In genomic region chr11:108920636-108921505, GRCm38 (mm10) we compare ENCODE assay signal across 8 mouse cellular contexts. TPM values are rescaled to one million over a fixed set of nuclear protein-coding genes. Genes with fewer than 3 reads are reported as not detected.
DNase-seq lines count a peak whose midpoint lies in the region; ATAC-seq and TF ChIP-seq lines count a peak whose summit lies in the region.

No protein-coding gene starts in this region.

- WGBS in hindbrain, embryonic 15.5 days = under 1% methylated on average over 88 of the region's 104 CpGs

- peak overlapping the region; percentile 76 for H3K9ac ChIP-seq in hindbrain, embryonic 15.5 days

- ATAC-seq in activated CD4-positive, CD25-positive, alpha-beta regulatory T cell, adult 4 months = peak; percentile 65
- peak; percentile 62 for ATAC-seq in hindbrain, embryonic 15.5 days (ENCODE audit: low FRiP score, low read depth)

- peak overlapping the region; percentile 100 for H3K27ac ChIP-seq in gastrocnemius, adult 2 months
- H3K27ac ChIP-seq in hindbrain, embryonic 15.5 days (replicated peaks) = peak overlapping the region; percentile 96

- H3K9me3 ChIP-seq in hindbrain, embryonic 15.5 days = no peaks in the 10 kb centered on the region

- no peaks in the 10 kb centered on the region for H3K36me3 ChIP-seq in hindbrain, embryonic 15.5 days

- peak overlapping the region; percentile 94 for H3K4me2 ChIP-seq in hindbrain, embryonic 15.5 days

- intact Hi-C loops in gastrocnemius, adult 2 months (cut with DNase I) = no loop called here

- TF ChIP-seq CTCF in gastrocnemius, adult 2 months (IDR thresholded peaks at IDR 0.05) = no peak

- peak; percentile 81 to 83 for DNase-seq in cerebellum, postnatal 36 days
- peak; percentile 92 for DNase-seq in gastrocnemius, adult 2 months
- peak; percentile 67 for DNase-seq in left cerebral cortex, adult 11 months (ENCODE audit: low spot score)
- peak; percentile 85 for DNase-seq in lung, postnatal 14 days
- peak; percentile 84 for DNase-seq in retina, embryonic 14.5 days (ENCODE audit: low spot score)
- peak; percentile 92 for DNase-seq in thymus, postnatal 4 days

- H3K4me3 ChIP-seq in gastrocnemius, adult 2 months = peak overlapping the region; percentile 92
- peak overlapping the region; percentile 71 for H3K4me3 ChIP-seq in hindbrain, embryonic 15.5 days

- no peaks in the 10 kb centered on the region for H3K27me3 ChIP-seq in hindbrain, embryonic 15.5 days

- H3K4me1 ChIP-seq in hindbrain, embryonic 15.5 days (replicated peaks) = peaks cover 58% of the 10 kb centered on the region

RNA-seq across cellular contexts. Expression of gene Axin2, which starts 0.7 kb away (rescaled TPM):
- 10 to 100 TPM in 1 of 2 experiments, 1 to 10 TPM in 1; 7.7 to 12.7 TPM for polyA plus RNA-seq in activated CD4-positive, CD25-positive, alpha-beta regulatory T cell, adult 4 months (2017; shearing (Covaris generic))
- 1 to 10 TPM; 8.5 to 9.3 TPM for total RNA-seq in gastrocnemius, adult 2 months (2021)
- 8.9 and 9.2 TPM in 2 replicates for polyA plus RNA-seq in hindbrain, embryonic 15.5 days (2015; fragmentation: Nextera tagmentation; extraction: Ambion mirVana)

Comparison
In these comparisons a context has a peak if more than half of its experiments do, and no peak if none do; other contexts are left out.
1. Peak in every context shown above with its lines: DNase-seq, ATAC-seq, H3K4me3 ChIP-seq and H3K27ac ChIP-seq.